Mouse (Mus musculus): Measurements from ENCODE around the gene Kcnj10. TPM values are rescaled to one million over a fixed set of nuclear protein-coding genes. Genes with fewer than 3 reads are reported as not detected.

The Kcnj10 gene
- polyA plus RNA-seq, 1 experiment, result not detected

DNA sequence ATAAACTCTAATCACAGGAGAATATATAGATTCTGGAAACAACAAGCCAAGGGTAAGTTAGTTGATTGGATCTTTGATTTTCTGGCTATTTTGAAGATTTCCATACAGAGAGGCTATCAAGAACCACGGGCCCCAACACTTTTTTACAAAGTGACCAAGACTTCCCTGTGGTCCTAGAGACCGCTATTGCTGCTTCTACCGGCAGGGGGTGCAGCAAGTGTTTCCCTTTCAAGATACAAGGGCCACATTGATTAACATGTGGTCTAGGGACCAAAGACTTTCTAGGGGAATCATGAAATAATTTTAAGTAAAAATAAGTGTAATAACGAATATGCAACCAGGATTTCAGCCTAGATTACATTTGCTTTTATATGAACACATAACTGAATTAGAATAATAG is 69.8 kb downstream of the Kcnj10 start:
- Histone ChIP-seq H3K4me3 (no peak overlapping the region), H3ac (ENCODE audit: control insufficient read depth, insufficient read length) (no peak overlapping the region), H3K36me3 (ENCODE audit: control insufficient read depth, insufficient read depth) (no peaks in the 10 kb centered on the region), H3K79me2 (ENCODE audit: control insufficient read depth, insufficient read depth) (no peaks in the 10 kb centered on the region), H3K27me3 (ENCODE audit: control insufficient read depth, insufficient read depth, insufficient read length) (no peaks in the 10 kb centered on the region), H3K4me2 (ENCODE audit: low read depth) (no peak overlapping the region)
- TF ChIP-seq USF1 (IDR thresholded peaks at IDR 0.05; ENCODE audit: low read depth), result no peak
- TF ChIP-seq POLR2AphosphoS2 (IDR thresholded peaks at IDR 0.05; ENCODE audit: insufficient read length, low read depth), result no peak
- no peak for TF ChIP-seq CEBPB (IDR thresholded peaks at IDR 0.05; ENCODE audit: insufficient read depth, poor library complexity, severe bottlenecking)
- TF ChIP-seq E2F4 (IDR thresholded peaks at IDR 0.05; ENCODE audit: insufficient read depth), result no peak
- TF ChIP-seq MYOG (IDR thresholded peaks at IDR 0.05; ENCODE audit: control insufficient read depth in 1 of 3, insufficient read depth in 1 of 3, insufficient read length in 2 of 3, low read depth in 2 of 3), result no peak
- TF ChIP-seq SRF (IDR thresholded peaks at IDR 0.05; ENCODE audit: control insufficient read depth, insufficient read length, low read depth), result no peak
- TF ChIP-seq TCF3 (IDR thresholded peaks at IDR 0.05; ENCODE audit: insufficient read length, low read depth), result no peak
- TF ChIP-seq MYOD1 (IDR thresholded peaks at IDR 0.05; ENCODE audit: control insufficient read depth in 1 of 3, insufficient read length in 2 of 3, low read depth in 2 of 3), result no peak
- TF ChIP-seq TCF12 (IDR thresholded peaks at IDR 0.05; ENCODE audit: insufficient read depth, poor library complexity, severe bottlenecking), result no peak
- TF ChIP-seq MAX (IDR thresholded peaks at IDR 0.05; ENCODE audit: low read depth), result no peak
- TF ChIP-seq REST (IDR thresholded peaks at IDR 0.05; ENCODE audit: insufficient read depth, insufficient read length), result no peak
- TF ChIP-seq POLR2A (IDR thresholded peaks at IDR 0.05; ENCODE audit: insufficient read length, low read depth), result no peak

GRCm38 (mm10) chr1:172412204-172412603 is 71.2 kb downstream of the Kcnj10 start:
- Histone ChIP-seq H3K4me2 (ENCODE audit: low read depth) (no peak overlapping the region), H3ac (ENCODE audit: control insufficient read depth, insufficient read length) (no peak overlapping the region), H3K79me2 (ENCODE audit: control insufficient read depth, insufficient read depth) (no peaks in the 10 kb centered on the region), H3K36me3 (ENCODE audit: control insufficient read depth, insufficient read depth) (no peaks in the 10 kb centered on the region), H3K4me3 (no peak overlapping the region), H3K27me3 (ENCODE audit: control insufficient read depth, insufficient read depth, insufficient read length) (no peaks in the 10 kb centered on the region)
- TF ChIP-seq TCF12 (IDR thresholded peaks at IDR 0.05; ENCODE audit: insufficient read depth, poor library complexity, severe bottlenecking) (no peak), MYOG (IDR thresholded peaks at IDR 0.05; ENCODE audit: control insufficient read depth in 1 of 3, insufficient read depth in 1 of 3, insufficient read length in 2 of 3, low read depth in 2 of 3) (no peak), POLR2A (IDR thresholded peaks at IDR 0.05; ENCODE audit: insufficient read length, low read depth) (no peak), USF1 (IDR thresholded peaks at IDR 0.05; ENCODE audit: low read depth) (no peak), TCF3 (IDR thresholded peaks at IDR 0.05; ENCODE audit: insufficient read length, low read depth) (no peak), MAX (IDR thresholded peaks at IDR 0.05; ENCODE audit: low read depth) (no peak), REST (IDR thresholded peaks at IDR 0.05; ENCODE audit: insufficient read depth, insufficient read length) (no peak), SRF (IDR thresholded peaks at IDR 0.05; ENCODE audit: control insufficient read depth, insufficient read length, low read depth) (no peak), POLR2AphosphoS2 (IDR thresholded peaks at IDR 0.05; ENCODE audit: insufficient read length, low read depth) (no peak), E2F4 (IDR thresholded peaks at IDR 0.05; ENCODE audit: insufficient read depth) (no peak), MYOD1 (IDR thresholded peaks at IDR 0.05; ENCODE audit: control insufficient read depth in 1 of 3, insufficient read length in 2 of 3, low read depth in 2 of 3) (no peak), CEBPB (IDR thresholded peaks at IDR 0.05; ENCODE audit: insufficient read depth, poor library complexity, severe bottlenecking) (no peak)

DNA sequence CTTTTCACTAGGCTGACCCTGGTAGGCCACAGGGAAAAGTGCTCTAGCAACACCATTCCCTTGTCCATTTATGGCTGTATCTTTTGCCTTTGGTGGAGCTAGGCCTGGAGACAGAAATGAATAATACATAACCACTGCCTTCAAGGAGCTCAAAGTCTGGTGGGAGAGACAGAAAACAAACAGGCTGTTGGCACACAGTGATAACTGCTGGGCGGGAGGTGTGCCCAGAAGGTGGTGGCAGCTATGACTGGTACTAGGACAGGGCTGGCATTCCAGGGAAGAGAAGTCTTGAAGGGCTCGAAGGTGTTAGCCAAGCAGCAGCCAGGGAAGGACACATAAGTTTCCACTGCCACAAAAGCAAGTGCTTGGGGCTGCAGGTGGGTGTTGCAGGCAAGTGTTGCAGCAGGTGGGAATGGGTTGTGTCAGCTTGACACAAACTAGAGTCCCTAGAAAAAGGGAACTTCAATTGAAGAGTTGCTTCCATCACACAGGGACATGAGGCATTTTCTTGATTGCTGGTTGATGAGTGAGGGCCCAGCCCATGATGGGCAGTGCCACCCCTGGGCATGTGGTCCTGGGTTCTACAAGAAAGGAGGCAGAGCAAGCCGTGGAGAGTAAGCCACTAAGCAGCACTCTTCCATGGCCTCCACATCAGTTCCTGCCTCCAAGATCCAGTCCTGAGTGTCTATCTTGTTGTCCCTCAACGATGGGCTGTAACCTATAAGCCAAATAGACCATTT is 72.7 kb downstream of the Kcnj10 start:
- Histone ChIP-seq H3K36me3 (ENCODE audit: control insufficient read depth, insufficient read depth) (no peaks in the 10 kb centered on the region), H3ac (ENCODE audit: control insufficient read depth, insufficient read length) (no peak overlapping the region), H3K4me2 (ENCODE audit: low read depth) (no peak overlapping the region), H3K79me2 (ENCODE audit: control insufficient read depth, insufficient read depth) (no peaks in the 10 kb centered on the region), H3K27me3 (ENCODE audit: control insufficient read depth, insufficient read depth, insufficient read length) (no peaks in the 10 kb centered on the region), H3K4me3 (no peak overlapping the region)
- TF ChIP-seq TCF12 (IDR thresholded peaks at IDR 0.05; ENCODE audit: insufficient read depth, poor library complexity, severe bottlenecking) (no peak), SRF (IDR thresholded peaks at IDR 0.05; ENCODE audit: control insufficient read depth, insufficient read length, low read depth) (no peak), E2F4 (IDR thresholded peaks at IDR 0.05; ENCODE audit: insufficient read depth) (no peak), MYOG (IDR thresholded peaks at IDR 0.05; ENCODE audit: control insufficient read depth in 1 of 3, insufficient read depth in 1 of 3, insufficient read length in 2 of 3, low read depth in 2 of 3) (no peak), REST (IDR thresholded peaks at IDR 0.05; ENCODE audit: insufficient read depth, insufficient read length) (no peak), USF1 (IDR thresholded peaks at IDR 0.05; ENCODE audit: low read depth) (no peak), POLR2A (IDR thresholded peaks at IDR 0.05; ENCODE audit: insufficient read length, low read depth) (no peak), TCF3 (IDR thresholded peaks at IDR 0.05; ENCODE audit: insufficient read length, low read depth) (no peak), MYOD1 (IDR thresholded peaks at IDR 0.05; ENCODE audit: control insufficient read depth in 1 of 3, insufficient read length in 2 of 3, low read depth in 2 of 3) (no peak), MAX (IDR thresholded peaks at IDR 0.05; ENCODE audit: low read depth) (no peak), CEBPB (IDR thresholded peaks at IDR 0.05; ENCODE audit: insufficient read depth, poor library complexity, severe bottlenecking) (no peak), POLR2AphosphoS2 (IDR thresholded peaks at IDR 0.05; ENCODE audit: insufficient read length, low read depth) (no peak)

DNA sequence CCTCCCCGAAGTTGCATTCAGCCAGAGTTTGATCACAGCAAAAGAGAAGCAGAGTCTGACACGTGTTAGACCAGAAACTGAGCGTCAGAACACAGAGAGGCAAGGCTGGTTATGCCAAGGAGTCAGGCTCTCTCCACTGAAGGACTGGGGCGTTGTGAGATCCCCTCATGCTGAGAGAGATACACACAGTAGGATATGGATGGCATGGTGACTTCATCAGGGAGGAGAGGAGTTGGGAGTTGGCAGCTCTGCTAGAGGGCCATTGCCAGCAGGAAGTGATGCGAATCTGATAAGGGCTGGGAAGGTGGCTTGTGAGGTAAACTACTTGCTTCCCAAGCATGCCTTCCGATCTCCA is 73.2 kb downstream of the Kcnj10 start:
- H3K36me3 ChIP-seq (ENCODE audit: control insufficient read depth, insufficient read depth), result no peaks in the 10 kb centered on the region
- H3K27me3 ChIP-seq (ENCODE audit: control insufficient read depth, insufficient read depth, insufficient read length), result no peaks in the 10 kb centered on the region
- H3K4me2 ChIP-seq (ENCODE audit: low read depth), result no peak overlapping the region
- H3K4me3 ChIP-seq, result no peak overlapping the region
- H3ac ChIP-seq (ENCODE audit: control insufficient read depth, insufficient read length), result no peak overlapping the region
- TF ChIP-seq TCF3 (IDR thresholded peaks at IDR 0.05; ENCODE audit: insufficient read length, low read depth) (no peak), SRF (IDR thresholded peaks at IDR 0.05; ENCODE audit: control insufficient read depth, insufficient read length, low read depth) (no peak), MYOG (IDR thresholded peaks at IDR 0.05; ENCODE audit: control insufficient read depth in 1 of 3, insufficient read depth in 1 of 3, insufficient read length in 2 of 3, low read depth in 2 of 3) (no peak), POLR2A (IDR thresholded peaks at IDR 0.05; ENCODE audit: insufficient read length, low read depth) (no peak), TCF12 (IDR thresholded peaks at IDR 0.05; ENCODE audit: insufficient read depth, poor library complexity, severe bottlenecking) (no peak), POLR2AphosphoS2 (IDR thresholded peaks at IDR 0.05; ENCODE audit: insufficient read length, low read depth) (no peak), MAX (IDR thresholded peaks at IDR 0.05; ENCODE audit: low read depth) (no peak), REST (IDR thresholded peaks at IDR 0.05; ENCODE audit: insufficient read depth, insufficient read length) (no peak), E2F4 (IDR thresholded peaks at IDR 0.05; ENCODE audit: insufficient read depth) (no peak), USF1 (IDR thresholded peaks at IDR 0.05; ENCODE audit: low read depth) (no peak), CEBPB (IDR thresholded peaks at IDR 0.05; ENCODE audit: insufficient read depth, poor library complexity, severe bottlenecking) (no peak), MYOD1 (IDR thresholded peaks at IDR 0.05; ENCODE audit: control insufficient read depth in 1 of 3, insufficient read length in 2 of 3, low read depth in 2 of 3) (no peak)
- H3K79me2 ChIP-seq (ENCODE audit: control insufficient read depth, insufficient read depth), result no peaks in the 10 kb centered on the region

All from myocyte (in vitro differentiated cells).